Mouse (Mus musculus) retina, postnatal 1 day (tissue): ENCODE measurements around the gene 2310046K23Rik.
"Not testable (repeated sequence)": the region's sequence is repeated elsewhere in the genome, so short reads cannot be mapped to it uniquely, and the experiment has no call there.

Experiments used
- DNase-seq: peaks from one replicate; pipeline ENCODE4 v3.0.0-alpha.2; 2012

The 2310046K23Rik gene

DNA sequence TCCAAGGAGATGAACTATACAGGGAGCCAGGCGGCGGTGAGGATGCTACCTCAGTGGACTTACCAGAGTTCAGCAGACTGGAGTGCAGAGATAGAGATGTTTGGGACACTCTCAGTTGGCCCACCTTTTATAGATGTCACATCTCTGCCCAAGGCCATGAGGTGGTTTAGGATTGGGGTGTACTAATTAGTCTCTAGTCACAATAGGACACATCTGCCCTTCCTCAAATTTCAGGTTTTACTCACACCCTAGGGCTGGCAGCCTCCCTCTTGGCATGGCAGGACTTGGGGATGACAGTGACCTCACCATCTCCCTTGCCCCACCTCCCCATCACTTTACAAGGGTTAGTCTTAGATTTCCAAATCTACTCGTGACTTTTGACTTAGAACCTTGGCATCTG lies at the start of gene 2310046K23Rik:
TSS of gene 2310046K23Rik (minus strand) at position 101 of the 400 bp plus-strand sequence.
- DNase-seq = no peak

DNA sequence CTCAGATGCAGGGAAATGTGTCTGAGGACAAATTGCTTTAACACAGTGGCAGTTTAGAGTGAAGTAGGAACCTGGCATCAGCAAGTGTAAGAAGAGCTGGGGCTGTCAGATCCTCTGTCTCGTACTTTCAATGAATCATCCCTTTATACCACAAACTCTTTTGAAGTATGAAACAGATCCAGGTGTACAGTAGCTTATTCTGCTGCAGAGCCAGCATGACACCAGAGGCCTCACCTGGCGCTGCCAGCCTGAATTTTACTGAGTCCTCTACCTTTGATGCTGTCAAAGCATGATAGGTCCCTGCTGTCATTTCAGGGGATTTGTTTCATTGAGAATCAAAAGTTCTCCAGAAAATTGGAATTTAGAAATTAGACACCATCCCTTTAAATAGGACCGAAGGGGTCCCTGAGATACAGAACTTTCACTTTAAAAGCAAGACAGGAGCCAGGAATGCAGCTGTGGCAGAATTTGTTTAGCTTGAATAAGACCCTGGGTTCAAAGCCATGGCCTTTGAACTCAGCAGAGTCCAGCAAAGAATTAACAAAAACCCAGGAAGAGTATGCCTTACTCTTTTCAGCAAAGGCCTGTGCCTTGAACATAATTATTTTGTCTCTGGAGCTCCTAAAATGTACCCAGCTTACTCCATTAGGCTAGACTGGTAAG lies 49.0 kb upstream of the 2310046K23Rik start:
- DNase-seq = no peak

DNA sequence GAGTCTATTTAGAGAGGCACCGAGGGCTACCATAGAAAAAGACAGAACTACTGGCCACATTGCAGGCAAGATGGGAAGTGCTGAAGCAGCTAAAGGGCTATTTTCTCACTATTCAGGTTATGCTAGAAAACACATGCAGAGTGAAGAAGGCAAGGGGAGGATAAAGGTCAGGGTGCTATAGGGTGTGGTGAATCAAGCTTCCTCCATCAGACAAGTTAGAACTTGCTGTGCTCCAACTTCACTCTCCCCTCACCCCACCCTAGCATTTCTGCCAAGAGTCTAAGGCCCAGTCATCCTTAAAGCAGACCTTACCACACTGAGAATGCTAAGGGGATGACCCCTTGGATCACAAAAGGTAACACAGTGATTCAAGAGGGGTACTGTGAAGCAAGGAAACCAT lies 45.2 kb upstream of the 2310046K23Rik start:
- DNase-seq = no peak

DNA sequence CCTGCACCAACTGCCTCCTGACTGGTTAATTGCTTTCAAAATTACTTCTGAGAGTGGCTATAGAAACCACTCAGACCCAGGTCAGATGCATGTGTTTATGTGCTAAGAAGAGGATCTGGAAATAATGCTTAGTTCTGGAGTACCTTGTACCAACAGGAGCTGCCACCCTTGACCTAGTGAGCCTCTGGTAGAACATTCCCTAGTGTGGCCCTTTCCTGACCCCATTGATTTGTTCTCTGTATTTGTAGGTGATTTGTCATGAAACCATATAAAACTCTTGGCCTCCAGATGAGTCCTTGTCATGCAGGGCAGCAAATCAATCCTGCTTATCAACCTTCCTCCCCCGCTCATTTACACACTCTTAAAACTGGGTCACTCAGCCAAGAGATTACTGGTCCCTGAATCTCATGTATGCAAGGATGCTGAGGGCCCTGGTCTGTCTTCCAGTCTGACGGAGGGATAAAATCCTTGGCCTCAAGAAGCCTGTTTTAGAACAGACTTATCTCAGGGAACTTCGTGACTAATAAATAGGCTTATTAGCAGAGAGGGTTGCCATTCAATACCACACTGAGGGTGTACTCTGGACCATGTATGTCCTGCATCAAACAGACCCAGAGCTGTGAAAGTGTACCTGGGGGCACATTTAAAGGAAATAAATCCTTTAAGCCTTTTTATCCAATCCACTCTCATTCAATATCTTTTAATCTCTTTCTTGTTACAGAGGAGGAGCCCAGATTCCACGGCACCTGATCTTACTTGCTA lies 44.5 kb upstream of the 2310046K23Rik start:
- peak; percentile 17 for DNase-seq

DNA sequence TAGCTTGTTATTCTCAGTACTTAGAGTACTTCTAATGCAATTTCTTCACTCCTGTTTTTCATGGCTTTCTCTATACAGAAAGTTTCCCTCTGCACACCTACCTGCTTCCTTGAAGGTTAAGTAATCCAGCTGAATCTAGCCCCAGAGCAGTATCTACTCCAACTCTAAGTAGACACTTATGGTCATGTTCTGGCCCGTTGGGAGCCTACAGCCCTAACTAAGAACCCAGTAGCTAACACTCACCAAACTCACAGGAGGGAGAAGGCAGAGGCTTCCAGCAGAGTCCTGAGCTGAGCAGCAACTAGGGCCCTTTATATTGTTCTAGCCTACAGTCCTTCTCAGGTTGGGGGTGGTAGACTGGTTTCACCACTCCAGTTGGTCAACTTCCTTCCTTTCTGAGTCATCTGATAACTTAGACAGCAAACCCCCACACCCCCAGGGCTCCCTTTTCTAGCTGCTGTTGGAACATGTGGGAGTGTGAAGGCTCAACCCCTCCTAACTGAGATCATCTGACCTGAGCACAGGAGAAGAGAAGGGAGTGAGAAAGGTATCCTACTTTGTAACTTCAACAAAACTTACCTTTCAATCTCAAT lies 39.2 kb upstream of the 2310046K23Rik start, which contains the start of gene Ivl:
TSS of gene Ivl (minus strand) at position 287 of the 593 bp plus-strand sequence.
- no peak for DNase-seq

DNA sequence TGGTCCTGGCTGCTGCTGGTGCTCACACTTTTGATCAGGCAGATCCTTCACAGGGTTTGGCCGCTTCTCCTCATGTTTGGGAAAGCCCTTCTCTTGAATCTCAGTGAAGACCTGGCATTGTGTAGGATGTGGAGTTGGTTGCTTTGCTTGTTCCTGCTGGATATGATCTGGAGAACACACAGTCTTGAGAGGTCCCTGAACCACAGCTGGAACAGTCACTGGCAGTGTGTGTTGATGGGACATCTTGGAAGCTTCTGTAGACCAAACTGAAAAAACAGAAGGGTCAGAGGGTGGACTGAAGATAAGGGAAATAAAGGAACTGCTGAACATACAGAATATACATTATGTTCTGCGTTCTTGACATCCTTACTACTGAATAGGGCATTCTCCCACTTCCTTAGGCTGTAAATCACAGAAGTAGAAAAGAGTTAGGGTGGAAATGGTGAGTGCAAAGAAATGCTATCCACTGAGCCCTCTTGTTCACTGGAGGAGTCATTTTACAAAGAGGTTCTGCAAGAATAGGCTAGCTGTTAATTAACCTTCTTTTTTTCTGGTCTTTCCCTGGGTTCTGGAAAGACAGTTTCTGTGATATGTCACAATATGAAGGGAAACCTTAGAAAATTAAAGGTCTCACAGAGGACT lies 38.3 kb upstream of the 2310046K23Rik start:
- DNase-seq = no peak

DNA sequence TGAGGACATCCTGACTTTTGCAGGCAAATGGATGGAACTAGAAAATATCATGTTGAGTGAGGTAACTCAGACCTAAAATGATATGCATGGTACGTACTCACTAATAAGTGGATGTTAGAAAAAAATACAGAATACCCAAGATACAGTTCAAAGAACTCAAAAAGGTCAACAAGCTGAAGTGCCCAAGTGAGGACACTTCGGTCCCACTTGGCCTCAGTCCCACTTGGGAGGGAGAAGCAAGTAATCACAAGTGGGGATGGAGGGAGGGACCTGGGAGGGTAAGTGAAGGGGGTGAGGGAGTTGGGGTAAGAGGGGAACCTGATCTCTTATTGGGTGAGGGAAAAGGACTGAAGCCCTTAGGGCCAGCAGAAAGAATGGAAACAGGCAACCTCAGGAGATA lies 34.4 kb upstream of the 2310046K23Rik start:
- no peak for DNase-seq

DNA sequence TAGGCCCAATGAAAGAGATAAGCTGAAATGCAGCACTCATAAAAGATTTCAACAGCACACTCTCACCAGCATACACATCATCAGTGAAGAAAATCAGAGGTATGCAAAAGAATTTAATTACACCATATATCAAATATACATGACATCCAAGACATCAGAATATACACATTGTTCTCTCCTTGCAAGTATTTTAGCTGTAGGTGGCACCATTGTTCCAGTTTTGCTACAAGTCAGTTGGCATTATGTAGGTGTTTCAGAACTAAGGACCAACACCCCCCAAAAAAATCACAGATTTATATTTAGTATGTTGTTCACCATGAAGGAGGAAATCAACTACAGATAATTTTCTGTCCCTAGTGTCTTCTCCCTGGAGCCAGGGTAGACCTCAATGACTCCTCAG lies 31.1 kb upstream of the 2310046K23Rik start:
- DNase-seq = no peak

DNA sequence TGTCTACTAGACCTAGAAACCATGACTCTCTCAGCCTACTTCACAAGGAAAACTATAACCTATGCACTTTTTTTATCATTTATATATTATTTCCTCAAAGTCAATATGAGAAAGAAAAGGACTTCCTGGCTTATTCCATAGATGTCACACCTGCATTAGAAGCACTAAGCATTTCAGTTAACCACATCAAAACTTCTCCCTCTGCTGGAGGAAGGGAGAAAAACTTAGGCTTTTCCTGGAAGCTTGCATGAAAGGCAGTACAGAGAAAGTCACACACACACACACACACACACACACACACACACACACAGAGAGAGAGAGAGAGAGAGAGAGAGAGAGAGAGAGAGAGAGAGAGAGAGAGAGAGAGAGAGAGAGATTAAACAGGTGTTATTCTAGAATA lies 22.0 kb downstream of the 2310046K23Rik start:
- peak; percentile 1 for DNase-seq

DNA sequence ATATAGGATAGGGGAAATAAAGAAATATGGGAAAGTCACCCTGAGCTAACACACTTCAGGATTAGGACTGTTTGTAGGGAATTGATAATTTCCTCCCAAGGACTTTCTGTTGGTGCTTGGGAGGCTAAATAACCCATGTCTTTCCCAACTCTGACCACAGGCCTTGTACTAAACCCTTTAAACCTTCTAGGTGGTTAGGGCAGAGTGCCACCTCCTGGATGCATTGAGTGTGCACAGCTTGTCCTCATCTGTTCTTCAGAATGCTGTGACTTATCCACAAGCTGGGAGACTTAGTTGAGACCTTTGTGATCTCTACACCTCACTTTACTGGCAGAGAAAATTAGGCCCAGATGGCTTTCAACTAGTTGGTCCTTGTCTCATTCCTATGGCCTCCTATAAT lies 23.5 kb downstream of the 2310046K23Rik start:
- DNase-seq = peak; percentile 7

DNA sequence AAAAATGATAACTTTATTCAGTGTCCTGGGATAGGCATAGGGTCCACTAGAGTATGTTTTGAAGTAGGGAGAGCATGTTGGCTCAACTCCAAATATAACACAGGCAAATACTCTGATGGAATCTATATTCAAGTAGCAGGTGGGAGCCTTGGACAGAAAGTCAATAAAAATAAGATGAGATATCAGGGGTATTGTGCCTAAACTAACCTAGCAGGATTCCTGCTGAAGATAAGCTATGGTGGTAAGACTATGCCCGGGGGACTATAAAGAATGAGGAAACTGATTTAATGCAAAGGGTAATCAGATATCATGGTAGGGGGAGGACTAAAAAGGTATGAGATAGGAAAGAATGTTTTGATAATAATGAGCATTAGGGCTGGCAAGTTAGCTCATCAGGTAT lies 26.1 kb downstream of the 2310046K23Rik start:
- no peak for DNase-seq

DNA sequence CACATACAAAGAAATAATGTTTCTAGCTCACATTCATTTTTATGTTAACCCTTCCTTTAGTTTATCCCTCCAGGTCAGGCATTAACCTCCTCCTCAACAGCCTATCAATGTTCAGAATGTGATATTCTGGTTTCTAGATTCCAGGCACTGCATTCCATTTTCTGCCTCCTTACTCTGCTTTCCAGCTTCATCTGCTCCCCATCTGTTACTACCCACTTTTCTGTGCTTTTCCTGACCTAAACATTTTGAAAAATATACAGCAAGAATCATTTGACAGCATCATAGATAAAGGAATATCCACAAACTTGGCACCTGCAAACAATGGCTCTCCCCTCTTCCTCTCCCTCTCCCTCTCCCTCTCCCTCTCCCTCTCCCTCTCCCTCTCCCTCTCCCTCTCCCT lies 30.8 kb downstream of the 2310046K23Rik start:
- no peak for DNase-seq

DNA sequence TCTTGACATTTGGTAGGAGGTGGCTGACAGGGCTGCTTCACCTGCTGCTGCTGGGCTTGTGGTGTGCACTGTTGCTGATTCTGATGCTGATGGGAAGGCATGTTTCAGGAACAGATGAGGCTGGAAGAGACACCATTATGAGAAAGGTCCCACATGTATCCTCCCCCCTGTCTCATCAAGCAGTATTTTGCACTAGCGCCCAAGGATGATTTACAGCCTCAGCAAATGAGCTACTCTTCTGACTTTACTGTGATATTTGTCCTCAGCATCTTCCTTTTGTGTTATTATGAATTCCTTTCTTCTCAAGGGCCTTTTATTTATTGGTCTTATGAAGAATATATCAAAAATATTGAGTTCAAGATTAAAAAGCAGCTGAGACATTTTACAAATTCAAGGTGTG lies 33.9 kb downstream of the 2310046K23Rik start, which contains the start of gene Sprr4:
TSS of gene Sprr4 (minus strand) at position 101 of the 400 bp plus-strand sequence.
- DNase-seq = no peak

DNA sequence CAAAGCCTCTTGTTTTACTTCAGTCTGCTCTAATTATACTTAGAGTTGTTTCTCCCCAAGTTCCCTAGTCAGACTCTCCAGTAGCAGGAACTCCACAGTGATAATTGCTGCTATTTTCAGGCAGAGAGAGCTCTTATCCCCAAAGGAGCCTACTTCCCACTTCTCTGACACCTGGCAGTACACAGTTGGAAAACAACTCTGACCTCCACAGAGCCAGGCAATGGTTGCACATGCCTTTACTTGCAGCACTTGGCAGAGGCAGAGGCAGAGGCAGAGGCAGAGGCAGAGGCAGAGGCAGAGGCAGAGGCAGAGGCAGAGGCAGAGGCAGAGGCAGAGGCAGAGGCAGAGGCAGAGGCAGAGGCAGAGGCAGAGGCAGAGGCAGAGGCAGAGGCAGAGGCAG lies 44.0 kb downstream of the 2310046K23Rik start:
- not testable (repeated sequence) for DNase-seq

DNA sequence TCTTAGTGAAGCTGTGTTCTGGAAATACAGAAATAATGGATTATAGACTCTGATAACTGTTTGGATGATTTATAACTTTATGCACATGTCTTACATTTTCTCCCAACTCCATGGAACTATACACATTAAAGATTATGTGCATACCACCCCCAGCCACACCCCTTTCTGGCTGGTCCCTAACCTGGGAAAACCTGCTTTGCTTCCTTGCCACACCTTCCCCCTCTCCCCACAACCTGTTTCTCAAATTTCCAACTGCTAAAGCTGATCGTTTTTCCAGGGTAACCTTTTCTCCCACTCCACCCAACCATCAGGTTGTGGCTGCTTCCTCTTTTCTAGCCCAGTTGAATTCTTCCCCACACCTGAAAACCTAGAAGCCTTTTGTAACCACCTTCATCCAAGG lies 48.0 kb downstream of the 2310046K23Rik start:
- no peak for DNase-seq

DNA sequence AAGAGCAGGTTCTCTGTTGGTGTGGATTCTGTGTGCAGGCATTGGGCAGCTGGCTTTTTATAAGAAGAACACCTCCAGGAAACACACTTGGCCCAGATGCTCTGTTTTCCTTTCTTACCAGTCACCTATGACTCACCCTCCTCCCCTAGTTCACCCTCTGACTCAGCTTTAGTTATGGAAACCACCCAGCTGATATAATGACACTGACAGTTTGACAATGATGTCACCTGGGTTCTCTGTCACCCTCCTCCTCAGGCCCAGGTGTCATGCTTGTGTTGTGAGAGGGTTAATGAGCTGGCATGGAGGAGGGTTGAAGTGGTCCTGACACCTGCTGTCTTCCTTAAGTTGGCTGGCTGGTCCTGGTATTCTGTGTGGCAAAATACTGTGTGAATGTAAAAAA lies 48.4 kb downstream of the 2310046K23Rik start, which contains the start of gene Sprr1a:
TSS of gene Sprr1a (minus strand) at position 33 of the 400 bp plus-strand sequence.
- no peak for DNase-seq
